In genomic region chr9:15714792-15715191, GRCm38 (mm10) we compare ENCODE assay signal across 26 mouse cellular contexts. TPM values are rescaled to one million over a fixed set of nuclear protein-coding genes. Genes with fewer than 3 reads are reported as not detected.
DNase-seq lines count a peak whose midpoint lies in the region; ATAC-seq and TF ChIP-seq lines count a peak whose summit lies in the region.
"Had no signal": no experiment of that assay in that cellular context is flagged by ENCODE, and none has a peak within 500 bp of the region (broad histone marks: within the 10 kb centered on the region; RNA-seq: fewer than 3 reads in every experiment).

No protein-coding gene starts in this region.

- dilution Hi-C loops in CH12.LX (cut with MboI; ENCODE audit: extremely low pct_ligation_motif_present, extremely low pct_unique_long_range_greater_than_20kb, low sequenced_read_pairs), result no loop called here

- H3K9ac ChIP-seq in kidney, embryonic 16.5 days (replicated peaks; ENCODE audit: low read length), result no peak overlapping the region
- no peak overlapping the region; the same call in 1 of the 2 replicates for H3K9ac ChIP-seq in CH12.LX (ENCODE audit: insufficient read depth, low read depth)
- H3K9ac ChIP-seq: embryonic facial prominence, embryonic 12.5 days; embryonic facial prominence, embryonic 15.5 days; forebrain, postnatal 0 days; heart, embryonic 13.5 days; hindbrain, embryonic 12.5 days; hindbrain, embryonic 15.5 days had no signal

- H3K4me2 ChIP-seq in kidney, embryonic 16.5 days (replicated peaks; ENCODE audit: low read depth, low read length), result no peak overlapping the region
- H3K4me2 ChIP-seq in CH12.LX (ENCODE audit: insufficient read depth, low read depth, poor library complexity, severe bottlenecking), result peak overlapping the region; percentile 75; the same call in 1 of the 2 replicates
- H3K4me2 ChIP-seq: embryonic facial prominence, embryonic 12.5 days; embryonic facial prominence, embryonic 15.5 days; heart, embryonic 13.5 days; hindbrain, embryonic 12.5 days; hindbrain, embryonic 15.5 days had no signal

- ATAC-seq in kidney, embryonic 16.5 days (ENCODE audit: low FRiP score, low TSS enrichment), result no peak
- ATAC-seq in inflammation-experienced regulatory T-cells, adult 6 months, result peak; percentile 67
- ATAC-seq: forebrain, embryonic 14.5 days; forebrain, postnatal 0 days; intestine, embryonic 16.5 days had no signal

- peak; percentile 78 for TF ChIP-seq EP300 in CH12.LX (IDR thresholded peaks at IDR 0.05; ENCODE audit: low read length)

- intact Hi-C loops in heart, postnatal 10 days (cut with DNase I), result no loop called here

- H3K79me2 ChIP-seq in CH12.LX (replicated peaks; ENCODE audit: control insufficient read depth, extremely low read depth, insufficient read depth, poor library complexity, severe bottlenecking), result peaks cover 4% of the 10 kb centered on the region

- peaks cover 11% of the 10 kb centered on the region; the same call in 1 of the 2 replicates for H3K4me1 ChIP-seq in kidney, embryonic 16.5 days (ENCODE audit: insufficient read depth, low read length)
- peaks cover 36 to 79% of the 10 kb centered on the region in 2 experiments for H3K4me1 ChIP-seq in CH12.LX (ENCODE audit: control insufficient read depth in 1 of 2, insufficient read depth in 2 of 2)
- H3K4me1 ChIP-seq: heart, embryonic 10.5 days had no signal

- peak; percentile 41; the same call in 1 of the 2 replicates for TF ChIP-seq POLR2A in CH12.LX (IDR thresholded peaks at IDR 0.05; ENCODE audit: low read depth, low read length)

- in situ Hi-C loops in CH12.LX (cut with MboI; ENCODE audit: low pct_ligation_motif_present, low pct_unique_long_range_greater_than_20kb, low sequenced_read_pairs), result no loop called here

- H3K27ac ChIP-seq in kidney, embryonic 16.5 days (ENCODE audit: low read length), result peak overlapping the region; percentile 67; the same call in 1 of the 2 replicates
- no peak overlapping the region for H3K27ac ChIP-seq in CH12.LX (ENCODE audit: insufficient read depth, low read depth)
- H3K27ac ChIP-seq: embryonic facial prominence, embryonic 12.5 days; embryonic facial prominence, embryonic 15.5 days; heart, adult 2 months; heart, embryonic 10.5 days; heart, embryonic 13.5 days; hindbrain, embryonic 12.5 days; hindbrain, embryonic 15.5 days had no signal

- H3K4me3 ChIP-seq in kidney, embryonic 16.5 days (ENCODE audit: low read length), result no peak overlapping the region
- H3K4me3 ChIP-seq in CH12.LX (replicated peaks in 1 of 3; ENCODE audit: low read depth in 2 of 3, low read length in 2 of 3, poor library complexity in 1 of 3), result no peak overlapping the region
- H3K4me3 ChIP-seq: embryonic facial prominence, embryonic 12.5 days; embryonic facial prominence, embryonic 15.5 days; heart, adult 2 months; heart, embryonic 10.5 days; heart, embryonic 13.5 days; hindbrain, embryonic 12.5 days; hindbrain, embryonic 15.5 days had no signal

- no peaks in the 10 kb centered on the region for H3K27me3 ChIP-seq in kidney, embryonic 16.5 days (ENCODE audit: insufficient read depth, low read length)
- no peaks in the 10 kb centered on the region for H3K27me3 ChIP-seq in CH12.LX (replicated peaks)
- H3K27me3 ChIP-seq: embryonic facial prominence, embryonic 12.5 days; embryonic facial prominence, embryonic 15.5 days; heart, embryonic 13.5 days; hindbrain, embryonic 12.5 days; hindbrain, embryonic 15.5 days had no signal

- WGBS in kidney, embryonic 16.5 days, result 62% methylated on average over 4 of the region's 4 CpGs

- DNase-seq in heart, adult 11 months, result peak; percentile 50
- no peak for DNase-seq in heart, postnatal 10 days
- no peak for DNase-seq in kidney, postnatal 36 days
- DNase-seq in CH12.LX (ENCODE audit: extremely low read depth), result peak; percentile 73
- no peak for DNase-seq in frontal cortex, postnatal 10 days (ENCODE audit: low spot score in 2 of 2)
- no peak for DNase-seq in right cerebral cortex, postnatal 36 days (ENCODE audit: low spot score in 2 of 2)
- DNase-seq: adrenal gland, postnatal 10 days; adrenal gland, postnatal 36 days; B cell, adult 2 months; cerebellum, adult 2 months; cerebellum, adult 9-11 months; cerebellum, postnatal 25 days; forebrain, postnatal 0 days; gastrocnemius, postnatal 25 days; heart, adult 2 months had no signal

- H3K36me3 ChIP-seq in kidney, embryonic 16.5 days (ENCODE audit: insufficient read depth, low read length), result no peaks in the 10 kb centered on the region
- peaks cover 0 to 5% of the 10 kb centered on the region in 2 experiments for H3K36me3 ChIP-seq in CH12.LX (replicated peaks in 1 of 2; ENCODE audit: control insufficient read depth in 1 of 2, insufficient read depth in 1 of 2, low read length in 1 of 2)
- H3K36me3 ChIP-seq: embryonic facial prominence, embryonic 15.5 days; heart, embryonic 10.5 days; heart, embryonic 13.5 days; hindbrain, embryonic 12.5 days; hindbrain, embryonic 15.5 days had no signal

- TF ChIP-seq RAD21 in CH12.LX (IDR thresholded peaks at IDR 0.05; ENCODE audit: low read depth, low read length), result no peak; the same call in 1 of the 2 replicates

- TF ChIP-seq CTCF in CH12.LX (conservative IDR thresholded peaks at IDR 0.05 in 1 of 2, IDR thresholded peaks at IDR 0.05 in 1 of 2; ENCODE audit: low read depth in 2 of 2, low read length in 2 of 2), result no peak

- no peaks in the 10 kb centered on the region for H3K9me3 ChIP-seq in kidney, embryonic 16.5 days (ENCODE audit: low read length)
- H3K9me3 ChIP-seq in CH12.LX (replicated peaks; ENCODE audit: low read length), result no peaks in the 10 kb centered on the region
- H3K9me3 ChIP-seq: embryonic facial prominence, embryonic 12.5 days; embryonic facial prominence, embryonic 15.5 days; heart, embryonic 10.5 days; heart, embryonic 13.5 days; hindbrain, embryonic 12.5 days; hindbrain, embryonic 15.5 days had no signal

TF ChIP-seq in CH12.LX, 34 proteins besides CTCF, POLR2A, EP300 and RAD21 (continues in another document):
- TF ChIP-seq ZNF384 (IDR thresholded peaks at IDR 0.05; ENCODE audit: low read depth, low read length) (no peak), USF1 (IDR thresholded peaks at IDR 0.05; ENCODE audit: low read depth, low read length) (no peak), MEF2A (IDR thresholded peaks at IDR 0.05; ENCODE audit: borderline replicate concordance, low read depth, low read length) (no peak; the same call in 1 of the 2 replicates), ELF1 (IDR thresholded peaks at IDR 0.05; ENCODE audit: low read depth, low read length) (no peak), TBP (conservative IDR thresholded peaks at IDR 0.05; ENCODE audit: low read depth, low read length) (0 out of 2 replicates have a peak, but pooled peaks have one; percentile 40), TCF12 (IDR thresholded peaks at IDR 0.05; ENCODE audit: low read depth, low read length) (peak; percentile 80; the same call in 1 of the 2 replicates), MXI1 (IDR thresholded peaks at IDR 0.05; ENCODE audit: low read depth, low read length) (peak; percentile 65; the same call in 1 of the 2 replicates), NELFE (IDR thresholded peaks at IDR 0.05; ENCODE audit: low read depth, low read length) (no peak), MAX (IDR thresholded peaks at IDR 0.05; ENCODE audit: low read length) (0 out of 2 replicates have a peak, but pooled peaks have one; percentile 39), USF2 (conservative IDR thresholded peaks at IDR 0.05; ENCODE audit: low read depth, low read length) (no peak), KAT2A (IDR thresholded peaks at IDR 0.05; ENCODE audit: insufficient replicate concordance, low read length) (no peak), UBTF (IDR thresholded peaks at IDR 0.05; ENCODE audit: low read depth, low read length) (no peak), GABPA (IDR thresholded peaks at IDR 0.05; ENCODE audit: insufficient replicate concordance, low read depth, low read length) (no peak), E2F4 (IDR thresholded peaks at IDR 0.05; ENCODE audit: insufficient replicate concordance, low read depth, low read length) (no peak), ZC3H11A (IDR thresholded peaks at IDR 0.05; ENCODE audit: low read depth, low read length) (no peak), IRF4 (IDR thresholded peaks at IDR 0.05; ENCODE audit: low read depth, low read length) (peak; percentile 43), CHD2 (IDR thresholded peaks at IDR 0.05; ENCODE audit: low read length) (0 out of 2 replicates have a peak, but pooled peaks have one; percentile 16), SIN3A (IDR thresholded peaks at IDR 0.05; ENCODE audit: low read length) (no peak), MYC (IDR thresholded peaks at IDR 0.05; ENCODE audit: low read depth, low read length) (peak; percentile 72), NRF1 (IDR thresholded peaks at IDR 0.05; ENCODE audit: low read depth, low read length) (no peak), SMC3 (IDR thresholded peaks at IDR 0.05; ENCODE audit: low read depth, low read length) (0 out of 2 replicates have a peak, but pooled peaks have one; percentile 3), JUND (conservative IDR thresholded peaks at IDR 0.05; ENCODE audit: low read depth, low read length) (no peak; the same call in 1 of the 2 replicates), RCOR1 (conservative IDR thresholded peaks at IDR 0.05; ENCODE audit: low read depth, low read length) (no peak), POLR2AphosphoS2 (IDR thresholded peaks at IDR 0.05; ENCODE audit: low read depth, low read length) (no peak), MAZ (IDR thresholded peaks at IDR 0.05; ENCODE audit: low read depth, low read length) (no peak), BHLHE40 (IDR thresholded peaks at IDR 0.05; ENCODE audit: low read depth, low read length) (peak; percentile 79), ZMIZ1 (IDR thresholded peaks at IDR 0.05; ENCODE audit: low read depth, low read length) (no peak), ETS1 (conservative IDR thresholded peaks at IDR 0.05; ENCODE audit: low read depth, low read length) (peak; percentile 71), ZKSCAN1 (IDR thresholded peaks at IDR 0.05; ENCODE audit: borderline replicate concordance, low read depth, low read length) (no peak), HCFC1 (IDR thresholded peaks at IDR 0.05; ENCODE audit: low read depth, low read length) (no peak; the same call in 1 of the 2 replicates), JUN (IDR thresholded peaks at IDR 0.05; ENCODE audit: insufficient read depth, low read depth, low read length) (no peak), CHD1 (IDR thresholded peaks at IDR 0.05; ENCODE audit: low read depth, low read length) (no peak), PAX5 (IDR thresholded peaks at IDR 0.05; ENCODE audit: low read length) (no peak)

RNA-seq across cellular contexts. Expression of gene Slc36a4, which starts 5.3 kb away (rescaled TPM):
- 10 to 100 TPM; 15.7 to 16.2 TPM for total RNA-seq in heart, postnatal 10 days (2021)
- polyA plus RNA-seq in kidney, embryonic 16.5 days (2015; fragmentation: Nextera tagmentation; extraction: Ambion mirVana), result 15.8 and 16.3 TPM in 2 replicates
- total RNA-seq in CH12.LX (2012; rRNA removed), result 8.4 and 9.0 TPM in 2 replicates
- total RNA-seq in CH12.LX (2014; rRNA removed), result 9.2 and 10.3 TPM in 2 replicates
- 6.6 and 6.9 TPM in 2 replicates for polyA plus RNA-seq in CH12.LX (2012; ENCODE audit: insufficient read length, low read depth)
- polyA plus RNA-seq in inflammation-experienced regulatory T-cells, adult 6 months (2017; shearing (Covaris generic)), result 1 to 10 TPM; 5.0 to 6.4 (median 6.3) TPM
- total RNA-seq: MEL had no signal

Comparison
In these comparisons a context has a peak if more than half of its experiments do, and no peak if none do; other contexts are left out.
1. DNase-seq: peak in heart, adult 11 months (single experiment) and CH12.LX (single experiment); none in heart, postnatal 10 days (0 of 2), kidney, postnatal 36 days (0 of 2), frontal cortex, postnatal 10 days (0 of 2) and right cerebral cortex, postnatal 36 days (0 of 2).